Mouse (Mus musculus): ENCODE data around the gene Atp2a2. TPM values are rescaled to one million over a fixed set of nuclear protein-coding genes. Genes with fewer than 3 reads are reported as not detected.

Atp2a2 gene
- total RNA-seq, 4 experiments from 2014 or later, result 187 to 206 (median 196) TPM

GRCm38 (mm10) chr5:122519043-122519660, 17.1 kb upstream of the Atp2a2 start:
- DNase-seq, result no peak

- no peak for DNase-seq
Measured at GRCm38 (mm10) chr5:122518247-122518646, 16.2 kb upstream of the Atp2a2 start.

GRCm38 (mm10) chr5:122516901-122517300, 14.9 kb upstream of the Atp2a2 start:
- no peak for DNase-seq

- no peak for DNase-seq
Measured at GRCm38 (mm10) chr5:122516029-122516730, 14.2 kb upstream of the Atp2a2 start.

GRCm38 (mm10) chr5:122514127-122514521, 12.1 kb upstream of the Atp2a2 start:
- no peak for DNase-seq

GRCm38 (mm10) chr5:122513421-122514126, 11.5 kb upstream of the Atp2a2 start:
- no peak for DNase-seq

- no peak for DNase-seq
Measured at GRCm38 (mm10) chr5:122512011-122512410, 10.0 kb upstream of the Atp2a2 start.

- no peak for DNase-seq
Measured at GRCm38 (mm10) chr5:122511405-122511804, 9.4 kb upstream of the Atp2a2 start.

GRCm38 (mm10) chr5:122510651-122511157, 8.7 kb upstream of the Atp2a2 start:
- no peak for DNase-seq

- no peak for DNase-seq
Measured at GRCm38 (mm10) chr5:122509608-122510007, 7.6 kb upstream of the Atp2a2 start.

- DNase-seq, result no peak
Measured at GRCm38 (mm10) chr5:122508861-122509306, 6.9 kb upstream of the Atp2a2 start.

- no peak for DNase-seq
Measured at GRCm38 (mm10) chr5:122507396-122507795, 5.4 kb upstream of the Atp2a2 start.

GRCm38 (mm10) chr5:122506462-122506861, 4.4 kb upstream of the Atp2a2 start:
- no peak for DNase-seq

- DNase-seq, result no peak
Measured at GRCm38 (mm10) chr5:122505554-122505953, 3.5 kb upstream of the Atp2a2 start.

- no peak for DNase-seq
Measured at GRCm38 (mm10) chr5:122503760-122504119, 1.7 kb upstream of the Atp2a2 start.

- DNase-seq, result no peak
Measured at GRCm38 (mm10) chr5:122503015-122503759, 1.2 kb upstream of the Atp2a2 start.

GRCm38 (mm10) chr5:122501101-122502076, 636 bp downstream of the Atp2a2 start:
- DNase-seq, result no peak

- DNase-seq, result no peak
Measured at GRCm38 (mm10) chr5:122500563-122500962, 1.5 kb downstream of the Atp2a2 start.

- DNase-seq, result no peak
Measured at GRCm38 (mm10) chr5:122500141-122500540, 1.9 kb downstream of the Atp2a2 start.

- DNase-seq, result no peak
Measured at GRCm38 (mm10) chr5:122498046-122498445, 4.0 kb downstream of the Atp2a2 start.

GRCm38 (mm10) chr5:122496990-122497389, 5.0 kb downstream of the Atp2a2 start:
- no peak for DNase-seq

Data from adrenal gland, adult 8-10 months (tissue).